Comparison of ENCODE assay signal across 24 mouse cellular contexts in genomic region chr13:92791474-92791873, GRCm38 (mm10). TPM values are rescaled to one million over a fixed set of nuclear protein-coding genes. Genes with fewer than 3 reads are reported as not detected.
DNase-seq lines count a peak whose midpoint lies in the region; ATAC-seq and TF ChIP-seq lines count a peak whose summit lies in the region.
"Had no signal": no experiment of that assay in that cellular context is flagged by ENCODE, and none has a peak within 500 bp of the region (broad histone marks: within the 10 kb centered on the region; RNA-seq: fewer than 3 reads in every experiment).

No protein-coding gene starts in this region.

- peaks cover 11% of the 10 kb centered on the region for H3K27me3 ChIP-seq in heart, embryonic 11.5 days (ENCODE audit: control insufficient read depth, insufficient read depth, low read length)
- peaks cover 9% of the 10 kb centered on the region for H3K27me3 ChIP-seq in midbrain, embryonic 11.5 days (ENCODE audit: control insufficient read depth, insufficient read depth, low read length)
- H3K27me3 ChIP-seq in midbrain, embryonic 15.5 days (replicated peaks) = no peaks in the 10 kb centered on the region; the same call in 1 of the 2 replicates
- peaks cover 2% of the 10 kb centered on the region for H3K27me3 ChIP-seq in CH12.LX (replicated peaks)

- H3K27ac ChIP-seq in heart, embryonic 11.5 days (ENCODE audit: low read depth, low read length) = no peak overlapping the region
- H3K27ac ChIP-seq in midbrain, embryonic 11.5 days (ENCODE audit: low read depth, low read length) = no peak overlapping the region
- no peak overlapping the region for H3K27ac ChIP-seq in midbrain, embryonic 15.5 days
- H3K27ac ChIP-seq in CH12.LX (ENCODE audit: insufficient read depth, low read depth) = no peak overlapping the region
- H3K27ac ChIP-seq: forebrain, embryonic 10.5 days; forebrain, embryonic 13.5 days; hindbrain, embryonic 14.5 days; hindbrain, postnatal 0 days had no signal

- H3K9me3 ChIP-seq in heart, embryonic 11.5 days (replicated peaks; ENCODE audit: control insufficient read depth, low read length) = no peaks in the 10 kb centered on the region
- no peaks in the 10 kb centered on the region for H3K9me3 ChIP-seq in midbrain, embryonic 11.5 days (ENCODE audit: control insufficient read depth, low read length)
- no peaks in the 10 kb centered on the region for H3K9me3 ChIP-seq in midbrain, embryonic 15.5 days
- no peaks in the 10 kb centered on the region for H3K9me3 ChIP-seq in CH12.LX (replicated peaks; ENCODE audit: low read length)
- H3K9me3 ChIP-seq: forebrain, embryonic 10.5 days; forebrain, embryonic 13.5 days had no signal

- H3K4me2 ChIP-seq in heart, embryonic 11.5 days = 0 out of 2 replicates have a peak overlapping the region, but pooled peaks have one; percentile 9
- H3K4me2 ChIP-seq in midbrain, embryonic 11.5 days = no peak overlapping the region
- no peak overlapping the region for H3K4me2 ChIP-seq in midbrain, embryonic 15.5 days
- 0 out of 2 replicates have a peak overlapping the region, but pooled peaks have one; percentile 31 for H3K4me2 ChIP-seq in CH12.LX (ENCODE audit: insufficient read depth, low read depth, poor library complexity, severe bottlenecking)
- H3K4me2 ChIP-seq: forebrain, embryonic 13.5 days; hindbrain, embryonic 14.5 days had no signal

- in situ Hi-C loops in CH12.LX (cut with MboI; ENCODE audit: low pct_ligation_motif_present, low pct_unique_long_range_greater_than_20kb, low sequenced_read_pairs) = no loop called here

- intact Hi-C loops in heart, postnatal 36 days (cut with DNase I) = no loop called here
- intact Hi-C loops in left cerebral cortex, postnatal 14 days (cut with DNase I) = no loop called here

- no peaks in the 10 kb centered on the region for H3K4me1 ChIP-seq in heart, embryonic 11.5 days (ENCODE audit: control insufficient read depth, insufficient read depth, low read length)
- H3K4me1 ChIP-seq in midbrain, embryonic 11.5 days (ENCODE audit: control insufficient read depth, insufficient read depth, low read length) = peaks cover 8% of the 10 kb centered on the region
- H3K4me1 ChIP-seq in midbrain, embryonic 15.5 days = peaks cover 7% of the 10 kb centered on the region
- 0 out of 4 replicates have a peak, but pooled peaks cover 0 to 2% of the 10 kb centered on the region in 2 experiments for H3K4me1 ChIP-seq in CH12.LX (ENCODE audit: control insufficient read depth in 1 of 2, insufficient read depth in 2 of 2)

- no peak for TF ChIP-seq POLR2A in CH12.LX (IDR thresholded peaks at IDR 0.05; ENCODE audit: low read depth, low read length)

- no peak for TF ChIP-seq EP300 in CH12.LX (IDR thresholded peaks at IDR 0.05; ENCODE audit: low read length)

- 37% methylated on average over 7 of the region's 7 CpGs for WGBS in heart, embryonic 11.5 days (ENCODE audit: insufficient replicate concordance)
- 87% methylated on average over 7 of the region's 7 CpGs for WGBS in midbrain, embryonic 11.5 days
- 88% methylated on average over 7 of the region's 7 CpGs for WGBS in midbrain, embryonic 15.5 days

- H3K36me3 ChIP-seq in heart, embryonic 11.5 days (ENCODE audit: control insufficient read depth, insufficient read depth, low read length) = no peaks in the 10 kb centered on the region
- H3K36me3 ChIP-seq in midbrain, embryonic 11.5 days (ENCODE audit: control insufficient read depth, insufficient read depth, low read length) = no peaks in the 10 kb centered on the region
- no peaks in the 10 kb centered on the region for H3K36me3 ChIP-seq in midbrain, embryonic 15.5 days (replicated peaks)
- H3K36me3 ChIP-seq in CH12.LX (replicated peaks in 1 of 2; ENCODE audit: control insufficient read depth in 1 of 2, insufficient read depth in 1 of 2, low read length in 1 of 2) = no peaks in the 10 kb centered on the region
- H3K36me3 ChIP-seq: forebrain, embryonic 10.5 days had no signal

- H3K9ac ChIP-seq in heart, embryonic 11.5 days (ENCODE audit: low read depth, low read length) = no peak overlapping the region
- no peak overlapping the region for H3K9ac ChIP-seq in midbrain, embryonic 11.5 days (ENCODE audit: low read length)
- no peak overlapping the region for H3K9ac ChIP-seq in midbrain, embryonic 15.5 days
- no peak overlapping the region for H3K9ac ChIP-seq in CH12.LX (ENCODE audit: insufficient read depth, low read depth)
- H3K9ac ChIP-seq: forebrain, embryonic 13.5 days; hindbrain, embryonic 14.5 days had no signal

- dilution Hi-C loops in CH12.LX (cut with MboI; ENCODE audit: extremely low pct_ligation_motif_present, extremely low pct_unique_long_range_greater_than_20kb, low sequenced_read_pairs) = no loop called here

- DNase-seq in heart, postnatal 36 days = no peak
- peak; percentile 35 for DNase-seq in midbrain, embryonic 11.5 days (ENCODE audit: low spot score, missing footprints)
- DNase-seq in CH12.LX (ENCODE audit: extremely low read depth) (no peak), adipocyte (ENCODE audit: low spot score) (no peak)
- DNase-seq in left cerebral cortex, postnatal 14 days (ENCODE audit: low spot score in 2 of 2) = no peak
- DNase-seq: adrenal gland, postnatal 10 days; adrenal gland, postnatal 36 days; cerebellum, adult 18-20 months; cerebellum, adult 9-10 months; cerebellum, postnatal 14 days; gastrocnemius, postnatal 14 days; heart, postnatal 4 days had no signal

- no peak for ATAC-seq in heart, embryonic 11.5 days (replicated peaks; ENCODE audit: insufficient number of reproducible peaks, low FRiP score, low TSS enrichment)
- no peak for ATAC-seq in midbrain, embryonic 11.5 days (ENCODE audit: low FRiP score)
- no peak for ATAC-seq in midbrain, embryonic 15.5 days (replicated peaks)
- ATAC-seq: activated CD4-positive, CD25-positive, alpha-beta regulatory T cell, adult 4 months; CD4-positive, CD25-positive, alpha-beta regulatory T cell, adult 4 months; forebrain, embryonic 13.5 days; forebrain, embryonic 16.5 days; hindbrain, postnatal 0 days; inflammation-experienced regulatory T-cells, adult 6 months; intestine, embryonic 16.5 days had no signal

- TF ChIP-seq RAD21 in CH12.LX (IDR thresholded peaks at IDR 0.05; ENCODE audit: low read depth, low read length) = no peak

- TF ChIP-seq CTCF in CH12.LX (conservative IDR thresholded peaks at IDR 0.05 in 1 of 2, IDR thresholded peaks at IDR 0.05 in 1 of 2; ENCODE audit: low read depth in 2 of 2, low read length in 2 of 2) = no peak

- H3K79me2 ChIP-seq in CH12.LX (replicated peaks; ENCODE audit: control insufficient read depth, extremely low read depth, insufficient read depth, poor library complexity, severe bottlenecking) = no peaks in the 10 kb centered on the region

- no peak overlapping the region for H3K4me3 ChIP-seq in heart, embryonic 11.5 days (ENCODE audit: low read depth, low read length)
- H3K4me3 ChIP-seq in midbrain, embryonic 11.5 days (ENCODE audit: low read depth, low read length) = no peak overlapping the region
- H3K4me3 ChIP-seq in midbrain, embryonic 15.5 days = no peak overlapping the region
- H3K4me3 ChIP-seq in CH12.LX (replicated peaks in 1 of 3; ENCODE audit: low read depth in 2 of 3, low read length in 2 of 3, poor library complexity in 1 of 3) = no peak overlapping the region
- H3K4me3 ChIP-seq: forebrain, embryonic 10.5 days; forebrain, embryonic 13.5 days had no signal

TF ChIP-seq in CH12.LX, 34 proteins besides CTCF, POLR2A, EP300 and RAD21:
- TF ChIP-seq MAX (IDR thresholded peaks at IDR 0.05; ENCODE audit: low read length) = no peak
- no peak for TF ChIP-seq CHD2 (IDR thresholded peaks at IDR 0.05; ENCODE audit: low read length)
- no peak for TF ChIP-seq E2F4 (IDR thresholded peaks at IDR 0.05; ENCODE audit: insufficient replicate concordance, low read depth, low read length)
- TF ChIP-seq JUND (conservative IDR thresholded peaks at IDR 0.05; ENCODE audit: low read depth, low read length) = no peak

RNA-seq across cellular contexts. Expression of gene Thbs4, which starts 3.1 kb away (rescaled TPM):
- 39.4 and 52.7 TPM in 2 replicates for polyA plus RNA-seq in heart, embryonic 11.5 days (2014; fragmentation: Nextera tagmentation; extraction: Ambion mirVana)
- 1 to 10 TPM; 3.4 to 3.6 TPM for total RNA-seq in heart, postnatal 36 days (2021)
- polyA plus RNA-seq in midbrain, embryonic 11.5 days (2014; fragmentation: Nextera tagmentation; extraction: Ambion mirVana) = 1.6 and 1.8 TPM in 2 replicates
- 2.2 and 2.5 TPM in 2 replicates for polyA plus RNA-seq in midbrain, embryonic 15.5 days (2015; fragmentation: Nextera tagmentation; extraction: Ambion mirVana)
- total RNA-seq in CH12.LX (2012; rRNA removed) = not detected in 2 replicates
- total RNA-seq in CH12.LX (2014; rRNA removed) = not detected in 2 replicates
- polyA plus RNA-seq in CH12.LX (2012; ENCODE audit: insufficient read length, low read depth) = not detected in 2 replicates
- 1 to 10 TPM; 3.0 to 5.7 TPM for total RNA-seq in left cerebral cortex, postnatal 14 days (2021)
- polyA plus RNA-seq: activated CD4-positive, CD25-positive, alpha-beta regulatory T cell, adult 4 months; C2C12; CD4-positive, CD25-positive, alpha-beta regulatory T cell, adult 4 months; inflammation-experienced regulatory T-cells, adult 6 months had no signal

RNA-seq across cellular contexts. Expression of gene Mtx3, which starts 53.1 kb away (rescaled TPM):
- 4.4 and 5.5 TPM in 2 replicates for polyA plus RNA-seq in heart, embryonic 11.5 days (2014; fragmentation: Nextera tagmentation; extraction: Ambion mirVana)
- total RNA-seq in heart, postnatal 36 days (2021) = 1 to 10 TPM; 4.4 to 5.9 TPM
- polyA plus RNA-seq in midbrain, embryonic 11.5 days (2014; fragmentation: Nextera tagmentation; extraction: Ambion mirVana) = 4.9 and 5.9 TPM in 2 replicates
- 4.1 and 4.2 TPM in 2 replicates for polyA plus RNA-seq in midbrain, embryonic 15.5 days (2015; fragmentation: Nextera tagmentation; extraction: Ambion mirVana)
- 7.1 and 8.1 TPM in 2 replicates for total RNA-seq in CH12.LX (2012; rRNA removed)
- 10.9 and 12.9 TPM in 2 replicates for total RNA-seq in CH12.LX (2014; rRNA removed)
- 15.3 and 17.3 TPM in 2 replicates for polyA plus RNA-seq in CH12.LX (2012; ENCODE audit: insufficient read length, low read depth)
- total RNA-seq in left cerebral cortex, postnatal 14 days (2021) = 10 to 100 TPM; 25.0 to 26.5 TPM

Comparison
In these comparisons a context has a peak if more than half of its experiments do, and no peak if none do; other contexts are left out.
1. H3K4me2 ChIP-seq: peak in heart, embryonic 11.5 days (single experiment) and CH12.LX (single experiment); none in midbrain, embryonic 11.5 days (single experiment) and midbrain, embryonic 15.5 days (single experiment).
2. RNA of gene Thbs4, which starts 3.1 kb away (polyA plus RNA-seq): 39.4 to 52.7 TPM in heart, embryonic 11.5 days; 2.2 to 2.5 TPM in midbrain, embryonic 15.5 days, 1.6 to 1.8 TPM in midbrain, embryonic 11.5 days and not detected in CH12.LX; every median in the first group is over 10 times any median in the second.